Mouse (Mus musculus): ENCODE results near the gene Sh3rf3. TPM values are rescaled to one million over a fixed set of nuclear protein-coding genes. Genes with fewer than 3 reads are reported as not detected.
A peak's percentile ranks its signal among the peaks of the same experiment; 100 is the strongest.

Sh3rf3 gene
- total RNA-seq, 2 experiments from 2014 or later, result 48.3 to 55.2 TPM

GRCm38 (mm10) chr10:58855199-58855751 is 42.1 kb downstream of the Sh3rf3 start:
- no peak for DNase-seq (ENCODE audit: extremely low spot score in 1 of 2, low spot score in 2 of 2)
- intact Hi-C loops (cut with DNase I), result no loop called here
- Histone ChIP-seq H3K4me3 (no peak overlapping the region), H3K27ac (no peak overlapping the region)
- TF ChIP-seq CTCF (IDR thresholded peaks at IDR 0.05), result no peak

GRCm38 (mm10) chr10:58855814-58856213 is 42.7 kb downstream of the Sh3rf3 start:
- TF ChIP-seq CTCF (IDR thresholded peaks at IDR 0.05), result no peak
- Histone ChIP-seq H3K27ac (no peak overlapping the region), H3K4me3 (no peak overlapping the region)
- intact Hi-C loops (cut with DNase I), result no loop called here
- DNase-seq (ENCODE audit: extremely low spot score in 1 of 2, low spot score in 2 of 2), result no peak

- intact Hi-C loops (cut with DNase I), result no loop called here
- TF ChIP-seq CTCF (IDR thresholded peaks at IDR 0.05), result no peak
- DNase-seq (ENCODE audit: extremely low spot score in 1 of 2, low spot score in 2 of 2), result no peak
- Histone ChIP-seq H3K4me3 (no peak overlapping the region), H3K27ac (no peak overlapping the region)
These were observed 43.6 kb downstream of the Sh3rf3 start for GRCm38 (mm10) chr10:58856742-58857141.

GRCm38 (mm10) chr10:58864735-58865134 is 51.6 kb downstream of the Sh3rf3 start:
- no peak for DNase-seq (ENCODE audit: extremely low spot score in 1 of 2, low spot score in 2 of 2)
- no peak overlapping the region for H3K27ac ChIP-seq
- intact Hi-C loops (cut with DNase I), result no loop called here
- no peak overlapping the region for H3K4me3 ChIP-seq
- TF ChIP-seq CTCF (IDR thresholded peaks at IDR 0.05), result no peak

GRCm38 (mm10) chr10:58867536-58867935 is 54.4 kb downstream of the Sh3rf3 start:
- intact Hi-C loops (cut with DNase I), result no loop called here
- no peak for DNase-seq (ENCODE audit: extremely low spot score in 1 of 2, low spot score in 2 of 2)
- TF ChIP-seq CTCF (IDR thresholded peaks at IDR 0.05), result no peak
- H3K4me3 ChIP-seq, result no peak overlapping the region
- H3K27ac ChIP-seq, result no peak overlapping the region

GRCm38 (mm10) chr10:58869836-58870235 is 56.7 kb downstream of the Sh3rf3 start:
- Histone ChIP-seq H3K4me3 (no peak overlapping the region), H3K27ac (no peak overlapping the region)
- DNase-seq (ENCODE audit: extremely low spot score in 1 of 2, low spot score in 2 of 2), result no peak
- TF ChIP-seq CTCF (IDR thresholded peaks at IDR 0.05), result no peak
- intact Hi-C loops (cut with DNase I), result loop anchor here (5.0 kb wide), 1 partner anchor 58 kb away; the partner anchor contains the start of gene Sh3rf3

GRCm38 (mm10) chr10:58871149-58871820 is 58.1 kb downstream of the Sh3rf3 start:
- peak overlapping the region; percentile 74 for H3K27ac ChIP-seq
- DNase-seq (ENCODE audit: extremely low spot score in 1 of 2, low spot score in 2 of 2), result peak; percentile 47 to 63
- peak overlapping the region; percentile 17; the same call in 1 of the 2 replicates for H3K4me3 ChIP-seq
- no peak for TF ChIP-seq CTCF (IDR thresholded peaks at IDR 0.05)
- intact Hi-C loops (cut with DNase I), result loop anchor here (5.0 kb wide), 1 partner anchor 59 kb away; the partner anchor contains the start of gene Sh3rf3

GRCm38 (mm10) chr10:58871821-58872577 is 58.8 kb downstream of the Sh3rf3 start:
- no peak for TF ChIP-seq CTCF (IDR thresholded peaks at IDR 0.05)
- intact Hi-C loops (cut with DNase I), result loop anchor here (5.0 kb wide), 1 partner anchor 60 kb away; the partner anchor contains the start of gene Sh3rf3
- Histone ChIP-seq H3K4me3 (no peak overlapping the region), H3K27ac (peak overlapping the region; percentile 74)
- no peak for DNase-seq (ENCODE audit: extremely low spot score in 1 of 2, low spot score in 2 of 2)

GRCm38 (mm10) chr10:58877835-58878234 is 64.7 kb downstream of the Sh3rf3 start:
- intact Hi-C loops (cut with DNase I), result no loop called here
- Histone ChIP-seq H3K4me3 (no peak overlapping the region), H3K27ac (no peak overlapping the region)
- DNase-seq (ENCODE audit: extremely low spot score in 1 of 2, low spot score in 2 of 2), result no peak
- no peak for TF ChIP-seq CTCF (IDR thresholded peaks at IDR 0.05)

GRCm38 (mm10) chr10:58878636-58879035 is 65.5 kb downstream of the Sh3rf3 start:
- intact Hi-C loops (cut with DNase I), result no loop called here
- no peak for TF ChIP-seq CTCF (IDR thresholded peaks at IDR 0.05)
- no peak overlapping the region for H3K27ac ChIP-seq
- DNase-seq (ENCODE audit: extremely low spot score in 1 of 2, low spot score in 2 of 2), result no peak
- H3K4me3 ChIP-seq, result no peak overlapping the region

- no peak overlapping the region for H3K27ac ChIP-seq
- no peak for TF ChIP-seq CTCF (IDR thresholded peaks at IDR 0.05)
- intact Hi-C loops (cut with DNase I), result no loop called here
These were observed 69.6 kb downstream of the Sh3rf3 start for GRCm38 (mm10) chr10:58882741-58883140.

GRCm38 (mm10) chr10:58885351-58885750 is 72.2 kb downstream of the Sh3rf3 start:
- TF ChIP-seq CTCF (IDR thresholded peaks at IDR 0.05), result no peak
- DNase-seq (ENCODE audit: extremely low spot score in 1 of 2, low spot score in 2 of 2), result no peak
- Histone ChIP-seq H3K4me3 (no peak overlapping the region), H3K27ac (no peak overlapping the region)
- intact Hi-C loops (cut with DNase I), result no loop called here

More at GRCm38 (mm10) chr10:58882741-58883140, 69.6 kb downstream of the Sh3rf3 start:
- no peak overlapping the region for H3K4me3 ChIP-seq
- DNase-seq (ENCODE audit: extremely low spot score in 1 of 2, low spot score in 2 of 2), result no peak

All from left cerebral cortex, adult 2 months (tissue).